Mouse (Mus musculus) heart, embryonic 11.5 days (tissue): ENCODE measurements around the gene Atp6v1g2. TPM values are rescaled to one million over a fixed set of nuclear protein-coding genes. Genes with fewer than 3 reads are reported as not detected.

Experiments used
- ATAC-seq: fragments of 200-750 bp; cut with Nextera tagmentation; replicated peaks from 2 replicates; pipeline ENCODE4 v1.8.0; 2017; ENCODE audit warnings: moderate library complexity; ENCODE audit not compliant: insufficient number of reproducible peaks, low FRiP score, low TSS enrichment
- H3K27ac ChIP-seq: fragments of 300-500 bp; sonication (generic); 2 replicates; pipeline ENCODE4 v1.5.1; 2014; ENCODE audit warnings: mild to moderate bottlenecking, low read depth, low read length
- H3K27me3 ChIP-seq: fragments of 300-500 bp; sonication (generic); 2 replicates; pipeline ENCODE4 v1.6.1; 2014; ENCODE audit warnings: mild to moderate bottlenecking, low read length, mixed read lengths; ENCODE audit not compliant: control insufficient read depth, insufficient read depth
- H3K36me3 ChIP-seq: fragments of 300-500 bp; sonication (generic); 2 replicates; pipeline ENCODE4 v1.6.1; 2014; ENCODE audit warnings: mild to moderate bottlenecking, low read length, moderate library complexity, mixed read lengths; ENCODE audit not compliant: control insufficient read depth, insufficient read depth
- H3K4me1 ChIP-seq: fragments of 300-500 bp; sonication (generic); 2 replicates; pipeline ENCODE4 v1.6.1; 2014; ENCODE audit warnings: low read length; ENCODE audit not compliant: control insufficient read depth, insufficient read depth
- H3K4me2 ChIP-seq: fragments of 300-500 bp; sonication (generic); 2 replicates; pipeline ENCODE4 v1.6.1; 2014; ENCODE audit warnings: mild to moderate bottlenecking, moderate library complexity
- H3K4me3 ChIP-seq: fragments of 300-500 bp; sonication (generic); 2 replicates; pipeline ENCODE4 v1.5.1; 2014; ENCODE audit warnings: low read depth, low read length
- H3K9ac ChIP-seq: fragments of 300-500 bp; sonication (generic); 2 replicates; pipeline ENCODE4 v1.6.1; 2014; ENCODE audit warnings: mild to moderate bottlenecking, low read depth, low read length, moderate library complexity
- H3K9me3 ChIP-seq: fragments of 300-500 bp; sonication (generic); replicated peaks from 2 replicates; pipeline ENCODE4 v1.6.1; 2016; ENCODE audit warnings: low read length; ENCODE audit not compliant: control insufficient read depth
- WGBS: fragments of 180-500 bp; shearing (Covaris S2); extraction: QIAGEN DNeasy Blood & Tissue Kit; methylation state at CpG from one replicate; pipeline ENCODE4 v1.1.7; 2014; ENCODE audit not compliant: insufficient replicate concordance; 5-methylcytosine and 5-hydroxymethylcytosine counted together
- polyA plus RNA-seq: library from polyadenylated mRNA; unstranded; fragments of >200 nt; fragmentation: Nextera tagmentation; extraction: Ambion mirVana; gene quantifications from 2 replicates; pipeline ENCODE4 v1.2.1, GENCODE M21; 2014

The Atp6v1g2 gene
- polyA plus RNA-seq, 1 experiment from 2014 or later: 10.1 TPM

- Histone ChIP-seq H3K27ac (no peak overlapping the region), H3K9ac (no peak overlapping the region), H3K4me1 (no peaks in the 10 kb centered on the region), H3K27me3 (no peaks in the 10 kb centered on the region), H3K4me2 (no peak overlapping the region), H3K36me3 (no peaks in the 10 kb centered on the region), H3K9me3 (no peaks in the 10 kb centered on the region), H3K4me3 (no peak overlapping the region)
- no peak for ATAC-seq
- WGBS: 87% methylated on average over 5 of the region's 5 CpGs
Measured at GRCm38 (mm10) chr17:35213071-35213470, 20.4 kb upstream of the Atp6v1g2 start.

- Histone ChIP-seq H3K4me2 (no peak overlapping the region), H3K9ac (no peak overlapping the region), H3K4me1 (peaks cover 19% of the 10 kb centered on the region), H3K27me3 (no peaks in the 10 kb centered on the region), H3K4me3 (no peak overlapping the region), H3K36me3 (0 out of 2 replicates have a peak, but pooled peaks cover 2% of the 10 kb centered on the region), H3K27ac (peak overlapping the region; percentile 66), H3K9me3 (no peaks in the 10 kb centered on the region)
- 68% methylated on average over 18 of the region's 18 CpGs for WGBS
- peak; percentile 61; the same call in 1 of the 2 replicates for ATAC-seq
Measured at GRCm38 (mm10) chr17:35218516-35219193, 14.8 kb upstream of the Atp6v1g2 start.

- Histone ChIP-seq H3K27ac (peak overlapping the region; percentile 29; the same call in 1 of the 2 replicates), H3K4me3 (no peak overlapping the region), H3K9ac (no peak overlapping the region), H3K4me2 (no peak overlapping the region), H3K36me3 (0 out of 2 replicates have a peak, but pooled peaks cover 2% of the 10 kb centered on the region), H3K9me3 (no peaks in the 10 kb centered on the region), H3K4me1 (peaks cover 19% of the 10 kb centered on the region), H3K27me3 (no peaks in the 10 kb centered on the region)
- ATAC-seq: no peak
- WGBS: 61% methylated on average over 6 of the region's 6 CpGs
Measured at GRCm38 (mm10) chr17:35219601-35220041, 13.8 kb upstream of the Atp6v1g2 start.

GRCm38 (mm10) chr17:35220156-35220952 lies 13.1 kb upstream of the Atp6v1g2 start, which contains the start of gene Gm16181:
Gene Gm16181, plus strand, starts transcription at chr17:35220834.
- Histone ChIP-seq H3K9ac (no peak within 1 kb of the TSS), H3K36me3 (peaks cover 6% of the 10 kb centered on the region), H3K4me2 (no peak within 1 kb of the TSS), H3K9me3 (no peaks in the 10 kb centered on the region), H3K27me3 (no peaks in the 10 kb centered on the region), H3K4me1 (peaks cover 19% of the 10 kb centered on the region), H3K4me3 (no peak within 1 kb of the TSS), H3K27ac (peak within 1 kb of the TSS; percentile 46)
- WGBS: 79% methylated on average over 28 of the region's 28 CpGs
- ATAC-seq: no peak

- Histone ChIP-seq H3K4me1 (peaks cover 19% of the 10 kb centered on the region), H3K9ac (no peak overlapping the region), H3K4me3 (no peak overlapping the region), H3K27ac (no peak overlapping the region), H3K9me3 (no peaks in the 10 kb centered on the region), H3K27me3 (no peaks in the 10 kb centered on the region), H3K4me2 (no peak overlapping the region), H3K36me3 (peaks cover 8% of the 10 kb centered on the region)
- 66% methylated on average over 6 of the region's 6 CpGs for WGBS
- no peak for ATAC-seq
Measured at GRCm38 (mm10) chr17:35222299-35222698, 11.2 kb upstream of the Atp6v1g2 start.

DNA sequence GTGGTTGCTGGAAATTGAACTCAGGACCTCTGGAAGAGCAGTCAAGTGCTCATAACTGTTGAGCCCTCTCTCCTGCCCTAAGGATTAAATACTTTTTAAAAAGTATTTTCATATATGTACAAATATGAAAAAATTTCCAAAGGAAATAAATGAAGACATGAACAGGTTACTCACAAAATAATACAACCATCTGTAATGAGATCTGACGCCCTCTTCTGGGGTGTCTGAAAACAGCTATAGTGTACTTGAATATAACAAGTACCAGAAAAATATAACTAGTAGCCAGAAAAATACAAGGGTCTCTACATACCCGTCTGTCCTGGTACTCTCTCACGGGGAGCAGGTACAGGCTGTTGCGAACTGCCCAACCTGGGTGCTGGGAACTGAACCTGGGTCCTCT lies 8.8 kb upstream of the Atp6v1g2 start:
- Histone ChIP-seq H3K4me3 (no peak overlapping the region), H3K4me1 (peaks cover 9% of the 10 kb centered on the region), H3K27me3 (no peaks in the 10 kb centered on the region), H3K9ac (no peak overlapping the region), H3K36me3 (peaks cover 17% of the 10 kb centered on the region), H3K9me3 (no peaks in the 10 kb centered on the region), H3K27ac (no peak overlapping the region), H3K4me2 (no peak overlapping the region)
- 93% methylated on average over 4 of the region's 4 CpGs for WGBS
- no peak for ATAC-seq

DNA sequence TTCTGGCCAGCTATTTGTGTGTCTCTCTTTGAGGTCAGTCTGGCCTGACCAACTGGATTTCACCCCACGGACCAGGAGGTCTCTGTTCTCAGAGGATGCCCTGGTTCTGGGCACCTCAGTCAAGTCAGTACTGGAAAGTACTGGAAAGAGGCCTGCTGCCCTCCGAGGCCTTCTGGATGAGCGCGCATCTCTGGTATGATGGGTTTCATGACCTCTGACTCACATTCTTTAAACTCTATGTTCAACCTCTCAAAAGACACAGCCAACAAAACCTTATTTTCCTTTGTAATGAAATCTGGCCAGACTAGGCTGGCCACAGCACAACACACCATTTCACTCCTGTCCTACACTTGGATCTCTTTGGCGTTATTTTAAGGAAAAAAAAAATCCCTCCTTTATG lies 8.0 kb upstream of the Atp6v1g2 start:
- Histone ChIP-seq H3K9me3 (no peaks in the 10 kb centered on the region), H3K36me3 (peaks cover 16% of the 10 kb centered on the region), H3K4me2 (no peak overlapping the region), H3K27me3 (no peaks in the 10 kb centered on the region), H3K27ac (no peak overlapping the region), H3K4me1 (peaks cover 3% of the 10 kb centered on the region), H3K9ac (no peak overlapping the region), H3K4me3 (no peak overlapping the region)
- ATAC-seq: no peak
- 89% methylated on average over 5 of the region's 5 CpGs for WGBS

GRCm38 (mm10) chr17:35226561-35227046 lies 6.9 kb upstream of the Atp6v1g2 start:
- Histone ChIP-seq H3K36me3 (peaks cover 20% of the 10 kb centered on the region), H3K27ac (0 out of 2 replicates have a peak overlapping the region, but pooled peaks have one; percentile 5), H3K9ac (no peak overlapping the region), H3K4me2 (no peak overlapping the region), H3K27me3 (no peaks in the 10 kb centered on the region), H3K4me3 (no peak overlapping the region), H3K9me3 (no peaks in the 10 kb centered on the region), H3K4me1 (no peaks in the 10 kb centered on the region)
- WGBS: 80% methylated on average over 14 of the region's 14 CpGs
- no peak for ATAC-seq
